Mouse (Mus musculus) heart, embryonic 11.5 days (tissue): ENCODE results near the gene Ttc16. TPM values are rescaled to one million over a fixed set of nuclear protein-coding genes. Genes with fewer than 3 reads are reported as not detected.

Experiments
- ATAC-seq: fragments of 200-750 bp; cut with Nextera tagmentation; replicated peaks from 2 replicates; pipeline ENCODE4 v1.8.0; 2017; ENCODE audit warnings: moderate library complexity; ENCODE audit not compliant: insufficient number of reproducible peaks, low FRiP score, low TSS enrichment
- H3K27ac ChIP-seq: fragments of 300-500 bp; sonication (generic); 2 replicates; pipeline ENCODE4 v1.5.1; 2014; ENCODE audit warnings: mild to moderate bottlenecking, low read depth, low read length
- H3K27me3 ChIP-seq: fragments of 300-500 bp; sonication (generic); 2 replicates; pipeline ENCODE4 v1.6.1; 2014; ENCODE audit warnings: mild to moderate bottlenecking, low read length, mixed read lengths; ENCODE audit not compliant: control insufficient read depth, insufficient read depth
- H3K36me3 ChIP-seq: fragments of 300-500 bp; sonication (generic); 2 replicates; pipeline ENCODE4 v1.6.1; 2014; ENCODE audit warnings: mild to moderate bottlenecking, low read length, moderate library complexity, mixed read lengths; ENCODE audit not compliant: control insufficient read depth, insufficient read depth
- H3K4me1 ChIP-seq: fragments of 300-500 bp; sonication (generic); 2 replicates; pipeline ENCODE4 v1.6.1; 2014; ENCODE audit warnings: low read length; ENCODE audit not compliant: control insufficient read depth, insufficient read depth
- H3K4me2 ChIP-seq: fragments of 300-500 bp; sonication (generic); 2 replicates; pipeline ENCODE4 v1.6.1; 2014; ENCODE audit warnings: mild to moderate bottlenecking, moderate library complexity
- H3K4me3 ChIP-seq: fragments of 300-500 bp; sonication (generic); 2 replicates; pipeline ENCODE4 v1.5.1; 2014; ENCODE audit warnings: low read depth, low read length
- H3K9ac ChIP-seq: fragments of 300-500 bp; sonication (generic); 2 replicates; pipeline ENCODE4 v1.6.1; 2014; ENCODE audit warnings: mild to moderate bottlenecking, low read depth, low read length, moderate library complexity
- H3K9me3 ChIP-seq: fragments of 300-500 bp; sonication (generic); replicated peaks from 2 replicates; pipeline ENCODE4 v1.6.1; 2016; ENCODE audit warnings: low read length; ENCODE audit not compliant: control insufficient read depth
- WGBS: fragments of 180-500 bp; shearing (Covaris S2); extraction: QIAGEN DNeasy Blood & Tissue Kit; methylation state at CpG from one replicate; pipeline ENCODE4 v1.1.7; 2014; ENCODE audit not compliant: insufficient replicate concordance; 5-methylcytosine and 5-hydroxymethylcytosine counted together
- polyA plus RNA-seq: library from polyadenylated mRNA; unstranded; fragments of >200 nt; fragmentation: Nextera tagmentation; extraction: Ambion mirVana; gene quantifications from 2 replicates; pipeline ENCODE4 v1.2.1, GENCODE M21; 2014

Gene Ttc16
- polyA plus RNA-seq, 1 experiment from 2014 or later = 0.27 TPM

DNA sequence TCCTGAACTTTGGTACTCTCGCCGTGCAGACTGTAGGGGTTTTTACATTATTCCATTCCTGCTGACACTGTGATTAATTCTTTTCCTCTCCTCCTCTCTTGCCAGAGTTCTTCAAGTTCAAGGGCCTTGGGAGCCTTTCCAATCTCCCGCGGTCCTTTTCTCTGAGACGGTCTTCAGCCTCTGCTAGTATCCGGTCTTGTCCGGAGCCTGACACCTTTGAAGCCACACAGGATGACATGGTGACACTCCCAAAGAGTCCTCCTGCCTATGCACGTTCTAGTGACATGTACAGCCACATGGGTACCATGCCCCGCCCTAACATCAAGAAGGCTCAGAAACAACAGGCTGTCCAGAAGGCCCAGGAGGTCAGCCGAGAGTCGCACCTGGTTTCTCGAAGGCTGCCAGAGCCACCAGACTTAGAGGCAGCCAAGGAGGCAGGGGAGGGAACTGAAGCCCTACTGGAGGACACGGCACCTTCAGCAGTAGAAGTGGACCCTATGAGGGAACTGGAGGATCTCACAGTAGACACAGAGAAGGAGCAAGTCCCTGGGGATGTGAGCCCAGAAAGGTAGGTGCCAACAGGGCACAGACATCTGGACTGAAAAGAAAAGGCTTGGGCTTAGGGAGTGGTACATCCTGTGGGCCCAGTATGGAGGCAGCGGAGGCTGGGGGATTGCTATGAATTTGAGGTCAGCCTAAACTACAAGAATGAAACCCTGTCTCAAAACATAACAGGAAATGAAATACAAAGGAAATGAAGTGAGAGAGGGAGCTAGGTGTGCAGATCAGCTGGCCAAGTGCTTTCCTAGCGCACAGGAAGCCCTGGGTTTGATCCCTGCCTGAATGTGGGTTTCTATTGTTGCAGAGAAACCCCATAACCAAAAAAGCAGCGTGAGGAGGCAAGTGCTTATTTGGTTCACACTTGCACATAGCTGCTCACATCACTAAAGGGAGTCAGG lies 50.3 kb downstream of the Ttc16 start:
- no peak overlapping the region for H3K27ac ChIP-seq
- WGBS = 76% methylated on average over 16 of the region's 16 CpGs
- no peak for ATAC-seq

DNA sequence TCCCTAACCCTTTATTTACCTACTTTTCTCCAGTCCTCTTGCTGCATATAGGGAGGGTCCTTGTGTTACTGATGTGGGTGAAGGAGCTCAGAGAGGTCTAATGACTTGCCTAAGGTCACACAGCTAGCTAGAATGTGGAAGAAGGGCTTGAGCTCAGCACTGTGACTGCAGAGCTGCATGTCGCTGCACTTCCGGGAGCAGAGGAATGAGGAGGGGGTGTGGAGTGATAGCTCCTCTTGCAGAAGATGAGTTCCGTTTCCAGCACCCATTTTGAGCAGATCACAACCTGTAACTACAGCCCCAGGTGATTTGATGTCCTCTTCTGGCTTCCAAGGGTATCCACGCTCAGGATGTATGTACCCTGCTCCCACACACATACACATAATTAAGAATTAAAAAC lies 51.3 kb downstream of the Ttc16 start:
- H3K27ac ChIP-seq = no peak overlapping the region
- peaks cover 12% of the 10 kb centered on the region for H3K4me1 ChIP-seq
- WGBS = 77% methylated on average over 4 of the region's 4 CpGs
- no peaks in the 10 kb centered on the region for H3K36me3 ChIP-seq
- no peak overlapping the region for H3K4me2 ChIP-seq
- H3K4me3 ChIP-seq = no peak overlapping the region
- no peaks in the 10 kb centered on the region for H3K27me3 ChIP-seq
- no peak overlapping the region for H3K9ac ChIP-seq
- no peaks in the 10 kb centered on the region for H3K9me3 ChIP-seq
- ATAC-seq = no peak

More for the DNA sequence above, 50.3 kb downstream of the Ttc16 start:
- no peak overlapping the region for H3K4me3 ChIP-seq
- no peak overlapping the region for H3K9ac ChIP-seq
- H3K27me3 ChIP-seq = no peaks in the 10 kb centered on the region
- H3K36me3 ChIP-seq = no peaks in the 10 kb centered on the region
- no peaks in the 10 kb centered on the region for H3K9me3 ChIP-seq
- no peak overlapping the region for H3K4me2 ChIP-seq
- peaks cover 12% of the 10 kb centered on the region for H3K4me1 ChIP-seq

DNA sequence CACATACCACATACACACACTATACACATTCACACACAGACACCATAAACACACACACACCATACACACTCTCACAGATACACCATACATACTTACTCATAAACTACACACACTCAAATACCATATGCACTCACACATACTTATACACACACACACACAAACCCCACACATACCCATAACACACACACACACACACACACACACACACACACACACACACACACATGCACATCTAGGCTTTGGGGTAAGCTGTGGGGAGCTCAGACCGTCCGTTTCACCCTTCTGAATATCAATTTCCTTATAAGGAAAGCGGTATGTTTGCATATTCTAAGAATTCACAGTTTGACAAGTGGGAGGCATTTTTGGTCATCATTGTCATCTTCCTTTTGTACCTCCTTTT lies 52.9 kb downstream of the Ttc16 start:
- 75% methylated on average over 3 of the region's 3 CpGs for WGBS
- H3K4me2 ChIP-seq = no peak overlapping the region
- H3K9me3 ChIP-seq = no peaks in the 10 kb centered on the region
- no peak for ATAC-seq
- no peak overlapping the region for H3K27ac ChIP-seq
- H3K4me1 ChIP-seq = peaks cover 12% of the 10 kb centered on the region
- H3K4me3 ChIP-seq = no peak overlapping the region
- H3K9ac ChIP-seq = no peak overlapping the region
- no peaks in the 10 kb centered on the region for H3K36me3 ChIP-seq
- H3K27me3 ChIP-seq = no peaks in the 10 kb centered on the region

DNA sequence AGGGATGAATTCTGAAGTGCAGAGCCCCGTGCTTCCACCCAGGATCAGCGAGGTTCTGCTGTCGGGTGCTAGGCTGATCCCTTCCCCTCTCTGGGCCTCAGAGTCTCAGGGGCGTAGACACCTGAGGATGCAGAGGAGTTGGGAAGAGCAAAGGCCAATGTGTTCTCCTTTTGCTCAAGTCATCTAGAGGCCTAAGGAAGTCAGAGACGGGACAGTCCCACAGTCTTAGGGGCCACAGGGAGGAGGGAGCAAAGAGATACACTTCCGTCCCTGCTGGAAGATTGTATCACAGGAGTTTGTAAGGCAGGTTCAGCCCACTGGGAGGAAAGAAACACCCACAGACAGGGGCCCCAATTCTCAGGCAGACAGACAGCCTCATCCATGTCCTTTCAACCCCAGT lies 53.4 kb downstream of the Ttc16 start:
- H3K4me1 ChIP-seq = peaks cover 12% of the 10 kb centered on the region
- no peaks in the 10 kb centered on the region for H3K27me3 ChIP-seq
- no peaks in the 10 kb centered on the region for H3K9me3 ChIP-seq
- WGBS = 44% methylated on average over 6 of the region's 6 CpGs
- H3K9ac ChIP-seq = no peak overlapping the region
- H3K4me3 ChIP-seq = 0 out of 2 replicates have a peak overlapping the region, but pooled peaks have one; percentile 1
- H3K4me2 ChIP-seq = peak overlapping the region; percentile 28; the same call in 1 of the 2 replicates
- ATAC-seq = no peak
- H3K36me3 ChIP-seq = no peaks in the 10 kb centered on the region
- no peak overlapping the region for H3K27ac ChIP-seq

DNA sequence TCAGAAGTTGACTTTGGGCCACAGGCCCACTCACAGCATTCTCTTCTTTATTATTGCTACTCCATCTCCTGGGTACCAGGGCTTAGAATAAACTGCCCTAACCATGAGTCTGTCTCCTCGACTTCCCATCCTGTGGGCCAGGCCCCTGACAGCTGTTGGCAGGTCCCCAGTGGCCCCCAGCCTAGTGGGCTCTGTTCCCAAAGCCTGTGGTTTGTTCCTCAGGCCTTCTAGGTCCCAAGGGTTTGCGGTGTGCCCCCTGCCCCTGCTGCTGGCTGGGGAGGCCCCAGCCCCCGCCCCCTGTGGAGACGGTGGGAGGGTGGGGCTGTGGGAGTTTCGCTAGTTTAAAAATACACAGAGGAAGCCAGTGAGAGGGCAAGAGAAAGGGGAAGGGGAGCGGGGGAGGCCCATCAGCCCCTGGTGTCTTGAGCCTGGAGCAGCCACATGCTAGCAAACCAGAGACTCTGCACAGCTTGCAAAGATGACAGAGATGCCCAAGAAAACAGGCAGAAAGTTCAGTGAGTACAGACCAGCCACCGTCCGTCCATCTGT lies 54.7 kb downstream of the Ttc16 start, which contains the start of gene Sh2d3c:
Gene Sh2d3c, plus strand, starts transcription at position 375 of the 549 bp plus-strand sequence.
- Histone ChIP-seq H3K4me2 (peak within 1 kb of the TSS; percentile 28), H3K4me3 (0 out of 2 replicates have a peak within 1 kb of the TSS, but pooled peaks have one; percentile 1), H3K9ac (peak within 1 kb of the TSS; percentile 25; the same call in 1 of the 2 replicates), H3K27ac (0 out of 2 replicates have a peak within 1 kb of the TSS, but pooled peaks have one; percentile 29), H3K36me3 (no peaks in the 10 kb centered on the region), H3K4me1 (peaks cover 12% of the 10 kb centered on the region), H3K9me3 (no peaks in the 10 kb centered on the region), H3K27me3 (no peaks in the 10 kb centered on the region)
- 0 out of 2 replicates have a peak, but pooled peaks have one; percentile 25 for ATAC-seq
- 34% methylated on average over 8 of the region's 8 CpGs for WGBS

DNA sequence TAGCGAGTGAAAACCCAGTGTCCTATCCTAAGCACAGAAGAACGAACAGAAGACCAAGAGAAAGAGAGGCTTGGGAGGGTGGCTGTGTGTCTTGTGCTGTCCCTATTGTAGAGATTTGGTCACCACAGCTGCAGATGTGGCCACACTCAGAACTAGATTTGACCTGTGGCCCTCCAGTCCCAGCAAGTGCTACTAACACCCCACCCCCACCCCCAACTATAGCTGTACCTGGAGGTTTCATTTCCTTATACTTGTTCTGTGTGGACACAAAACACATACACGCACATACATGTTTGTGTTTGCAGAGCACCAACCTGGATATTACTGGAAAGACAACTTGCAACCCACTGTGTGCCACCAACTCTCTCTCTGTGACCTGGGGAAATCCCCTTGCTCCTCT lies 55.4 kb downstream of the Ttc16 start:
- H3K9me3 ChIP-seq = no peaks in the 10 kb centered on the region
- H3K27ac ChIP-seq = no peak overlapping the region
- WGBS = 83% methylated on average over 3 of the region's 3 CpGs
- H3K9ac ChIP-seq = no peak overlapping the region
- H3K27me3 ChIP-seq = no peaks in the 10 kb centered on the region
- no peak overlapping the region for H3K4me3 ChIP-seq
- H3K4me1 ChIP-seq = peaks cover 14% of the 10 kb centered on the region
- ATAC-seq = no peak
- H3K4me2 ChIP-seq = no peak overlapping the region
- no peaks in the 10 kb centered on the region for H3K36me3 ChIP-seq

DNA sequence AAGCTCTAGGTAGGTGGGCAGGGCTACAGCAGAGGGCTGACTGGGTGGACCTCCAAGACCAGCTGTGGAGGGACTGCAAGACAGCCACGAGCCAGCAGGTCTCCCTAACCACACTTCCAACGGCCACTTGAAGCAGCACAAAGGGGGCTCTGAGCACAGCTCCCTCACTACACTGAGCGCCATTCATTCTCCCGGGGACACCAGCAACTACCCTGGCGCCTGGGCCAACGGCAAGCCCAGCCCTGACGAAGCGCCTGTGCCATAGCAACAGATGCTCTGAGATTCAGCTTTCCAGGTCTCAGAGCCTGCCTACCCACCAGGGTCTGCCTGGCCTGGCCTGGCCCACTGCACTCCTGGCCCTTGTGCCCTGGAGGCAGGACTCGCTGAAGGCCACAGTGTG lies 56.7 kb downstream of the Ttc16 start:
- ATAC-seq = no peak
- no peaks in the 10 kb centered on the region for H3K27me3 ChIP-seq
- WGBS = 66% methylated on average over 9 of the region's 9 CpGs
- H3K4me2 ChIP-seq = no peak overlapping the region
- no peaks in the 10 kb centered on the region for H3K36me3 ChIP-seq
- no peaks in the 10 kb centered on the region for H3K9me3 ChIP-seq
- no peak overlapping the region for H3K9ac ChIP-seq
- H3K4me1 ChIP-seq = peaks cover 25% of the 10 kb centered on the region
- no peak overlapping the region for H3K27ac ChIP-seq
- H3K4me3 ChIP-seq = no peak overlapping the region

DNA sequence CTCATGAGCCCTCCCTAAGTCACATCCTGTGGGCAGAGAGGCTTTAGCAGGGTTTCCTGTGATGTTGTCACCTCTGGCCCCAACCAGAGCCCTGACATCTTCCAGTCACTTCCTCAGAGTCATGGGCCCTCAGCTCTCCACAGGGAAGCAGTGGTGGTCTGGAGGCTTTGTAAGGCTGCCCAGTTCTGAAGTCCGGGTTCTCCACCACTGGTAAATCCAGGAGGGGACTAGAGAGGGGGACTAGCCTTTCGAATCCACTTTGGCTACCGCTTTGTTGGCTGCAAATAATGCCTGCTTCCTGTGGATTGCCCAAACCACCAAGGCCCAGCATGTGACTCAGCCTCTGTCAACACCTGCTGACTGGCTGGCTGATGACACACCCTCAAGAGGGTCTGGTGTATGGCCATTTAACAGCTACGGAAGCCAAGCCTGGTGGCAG lies 60.4 kb downstream of the Ttc16 start:
- H3K9ac ChIP-seq = 0 out of 2 replicates have a peak overlapping the region, but pooled peaks have one; percentile 35
- H3K4me3 ChIP-seq = no peak overlapping the region
- H3K4me2 ChIP-seq = peak overlapping the region; percentile 27; the same call in 1 of the 2 replicates
- H3K27ac ChIP-seq = peak overlapping the region; percentile 98
- peaks cover 2% of the 10 kb centered on the region for H3K36me3 ChIP-seq
- peaks cover 22% of the 10 kb centered on the region for H3K4me1 ChIP-seq
- no peaks in the 10 kb centered on the region for H3K9me3 ChIP-seq
- no peaks in the 10 kb centered on the region for H3K27me3 ChIP-seq
- ATAC-seq = no peak
- 27% methylated on average over 4 of the region's 4 CpGs for WGBS
